ENCODE assay signal across 8 mouse cellular contexts in genomic region chr14:28511029-28511651, GRCm38 (mm10). TPM values are rescaled to one million over a fixed set of nuclear protein-coding genes. Genes with fewer than 3 reads are reported as not detected.
DNase-seq lines count a peak whose midpoint lies in the region; ATAC-seq lines count a peak whose summit lies in the region.

No protein-coding gene starts in this region.

- H3K4me1 ChIP-seq in hindbrain, embryonic 14.5 days (replicated peaks; ENCODE audit: control insufficient read depth, insufficient read depth, low read length), result peaks cover 22% of the 10 kb centered on the region

- H3K27me3 ChIP-seq in hindbrain, embryonic 14.5 days (ENCODE audit: control insufficient read depth, insufficient read depth, low read length), result peaks cover 52% of the 10 kb centered on the region

- intact Hi-C loops in gastrocnemius, postnatal 36 days (cut with DNase I), result loop anchor here (10.0 kb wide), 1 partner anchor 584 kb away; no protein-coding TSS in a partner anchor

- under 1% methylated on average over 41 of the region's 41 CpGs for WGBS in hindbrain, embryonic 14.5 days

- H3K4me3 ChIP-seq in hindbrain, embryonic 14.5 days (replicated peaks; ENCODE audit: low read length), result peak overlapping the region; percentile 61

- peak overlapping the region; percentile 98 for H3K4me2 ChIP-seq in hindbrain, embryonic 14.5 days (replicated peaks)

- peak; percentile 54 for DNase-seq in testis, postnatal 10 days (ENCODE audit: low spot score)
- no peak for DNase-seq in testis, postnatal 14 days (ENCODE audit: low spot score)
- peak; percentile 7 for DNase-seq in fat pad, adult 2 months (ENCODE audit: extremely low read depth, low read depth, low spot score)
- no peak for DNase-seq in hindbrain, embryonic 14.5 days (ENCODE audit: low spot score)
- DNase-seq in lung, postnatal 10 days, result peak; percentile 48
- peak; percentile 50 for DNase-seq in urinary bladder, adult 2 months (ENCODE audit: low spot score)
- no peak for DNase-seq in gastrocnemius, postnatal 36 days
- DNase-seq in T-cell, adult 2 months (ENCODE audit: low spot score), result no peak

- no peaks in the 10 kb centered on the region for H3K9me3 ChIP-seq in hindbrain, embryonic 14.5 days (ENCODE audit: control insufficient read depth, low read length)

- no peak for ATAC-seq in hindbrain, embryonic 14.5 days (ENCODE audit: low FRiP score)

- H3K36me3 ChIP-seq in hindbrain, embryonic 14.5 days (replicated peaks; ENCODE audit: control insufficient read depth, insufficient read depth), result no peaks in the 10 kb centered on the region

- H3K27ac ChIP-seq in hindbrain, embryonic 14.5 days, result peak overlapping the region; percentile 71

- peak overlapping the region; percentile 76 for H3K9ac ChIP-seq in hindbrain, embryonic 14.5 days

RNA-seq across cellular contexts. Expression of gene Wnt5a, which starts 6.6 kb away (rescaled TPM):
- polyA plus RNA-seq in hindbrain, embryonic 14.5 days (2014; fragmentation: Nextera tagmentation; extraction: Ambion mirVana), result 26.6 and 29.3 TPM in 2 replicates
- polyA plus RNA-seq in urinary bladder, adult 2 months (2012; rRNA removed), result 64.0 and 69.0 TPM in 2 replicates
- total RNA-seq in gastrocnemius, postnatal 36 days (2021), result 1 to 10 TPM; 4.9 to 5.1 TPM

Comparison
In these comparisons a context has a peak if more than half of its experiments do, and no peak if none do; other contexts are left out.
1. DNase-seq: peak in testis, postnatal 10 days (single experiment), fat pad, adult 2 months (single experiment), lung, postnatal 10 days (single experiment) and urinary bladder, adult 2 months (single experiment); none in testis, postnatal 14 days (single experiment), hindbrain, embryonic 14.5 days (single experiment), gastrocnemius, postnatal 36 days (0 of 2) and T-cell, adult 2 months (single experiment).